Mouse (Mus musculus) spleen, adult 2 months (tissue): ENCODE results near the gene Zbtb20. TPM values are rescaled to one million over a fixed set of nuclear protein-coding genes. Genes with fewer than 3 reads are reported as not detected.

ENCODE experiments used
- DNase-seq, 2 experiments: peaks; one replicate each; pipeline versions ENCODE4 v3.0.0 to v3.0.0-alpha.2; 2012 to 2021; ENCODE audit warnings: low spot score in 2 of 2, low read depth in 1 of 2
- H3K27ac ChIP-seq: fragments of 200-500 bp; 2 replicates; pipeline ENCODE4 v1.5.1; 2012; ENCODE audit warnings: low read length, inconsistent platforms; ENCODE audit not compliant: insufficient read depth
- H3K27me3 ChIP-seq: fragments of 200-500 bp; 2 replicates; pipeline ENCODE4 v1.6.1; 2012; ENCODE audit warnings: mild to moderate bottlenecking, moderate library complexity, low read length, inconsistent platforms; ENCODE audit not compliant: control insufficient read depth, insufficient read depth
- H3K36me3 ChIP-seq: fragments of 200-500 bp; 2 replicates; pipeline ENCODE4 v1.6.1; 2012; ENCODE audit warnings: mild to moderate bottlenecking, low read length, inconsistent platforms; ENCODE audit not compliant: control insufficient read depth, insufficient read depth
- H3K4me1 ChIP-seq: fragments of 200-500 bp; 2 replicates; pipeline ENCODE4 v1.6.1; 2011; ENCODE audit warnings: inconsistent platforms; ENCODE audit not compliant: control insufficient read depth, insufficient read depth, insufficient read length
- H3K4me3 ChIP-seq: fragments of 200-500 bp; 2 replicates; pipeline ENCODE4 v1.5.1; 2011; ENCODE audit warnings: mild to moderate bottlenecking, inconsistent platforms; ENCODE audit not compliant: insufficient read depth, insufficient read length; ENCODE audit errors: extremely low read depth
- CTCF ChIP-seq: fragments of 200-500 bp; IDR thresholded peaks from 2 replicates; pipeline ENCODE4 v1.5.1; 2011; ENCODE audit warnings: mild to moderate bottlenecking, inconsistent platforms; ENCODE audit not compliant: insufficient read depth, insufficient read length, insufficient replicate concordance; ENCODE audit errors: extremely low read depth
- POLR2A ChIP-seq: fragments of 200-500 bp; IDR thresholded peaks from 2 replicates; pipeline ENCODE4 v1.6.1; 2011; ENCODE audit warnings: low read depth, low read length, inconsistent platforms
- whole genome bisulfite sequencing: fragments of 180-500 bp; shearing (Covaris S2); methylation state at CpG from one replicate; pipeline ENCODE4 v1.1.7; 2018; 5-methylcytosine and 5-hydroxymethylcytosine counted together
- polyA plus RNA-seq: library from polyadenylated mRNA; depleted of rRNA; stranded (reverse); fragments of >200 nt; gene quantifications from 2 replicates; pipeline ENCODE4 v1.2.3, GENCODE M21; 2012

Zbtb20 gene
- polyA plus RNA-seq, 1 experiment = 8.6 TPM

- TF ChIP-seq CTCF (no peak), POLR2A (no peak)
- Histone ChIP-seq H3K36me3 (no peaks in the 10 kb centered on the region), H3K27me3 (no peaks in the 10 kb centered on the region), H3K4me3 (no peak overlapping the region), H3K4me1 (peaks cover 6% of the 10 kb centered on the region), H3K27ac (no peak overlapping the region)
- no peak for DNase-seq
- 92% methylated on average over 7 of the region's 7 CpGs for WGBS
These were observed 583.1 kb downstream of the Zbtb20 start for GRCm38 (mm10) chr16:43458726-43459223.

- no peak overlapping the region for H3K4me3 ChIP-seq
- H3K36me3 ChIP-seq = no peaks in the 10 kb centered on the region
- TF ChIP-seq POLR2A (no peak), CTCF (no peak)
- H3K27me3 ChIP-seq = no peaks in the 10 kb centered on the region
- H3K4me1 ChIP-seq = 0 out of 2 replicates have a peak, but pooled peaks cover 2% of the 10 kb centered on the region
- no peak for DNase-seq
- WGBS = 72% methylated on average over 3 of the region's 3 CpGs
- H3K27ac ChIP-seq = no peak overlapping the region
These were observed 586.2 kb downstream of the Zbtb20 start for GRCm38 (mm10) chr16:43461745-43462378.

- DNase-seq = no peak
- no peak overlapping the region for H3K27ac ChIP-seq
- H3K4me1 ChIP-seq = 0 out of 2 replicates have a peak, but pooled peaks cover 2% of the 10 kb centered on the region
- no peaks in the 10 kb centered on the region for H3K36me3 ChIP-seq
- WGBS = 86% methylated on average over 11 of the region's 11 CpGs
- TF ChIP-seq CTCF (no peak), POLR2A (no peak)
- H3K4me3 ChIP-seq = no peak overlapping the region
- H3K27me3 ChIP-seq = no peaks in the 10 kb centered on the region
These were observed 587.1 kb downstream of the Zbtb20 start for GRCm38 (mm10) chr16:43462470-43463455.

GRCm38 (mm10) chr16:43463684-43464475 is 588.2 kb downstream of the Zbtb20 start:
- Histone ChIP-seq H3K4me1 (0 out of 2 replicates have a peak, but pooled peaks cover 2% of the 10 kb centered on the region), H3K4me3 (no peak overlapping the region), H3K36me3 (no peaks in the 10 kb centered on the region), H3K27ac (no peak overlapping the region), H3K27me3 (no peaks in the 10 kb centered on the region)
- DNase-seq = no peak
- TF ChIP-seq POLR2A = no peak
- TF ChIP-seq CTCF = no peak
- 84% methylated on average over 13 of the region's 13 CpGs for WGBS

- H3K36me3 ChIP-seq = no peaks in the 10 kb centered on the region
- 84% methylated on average over 10 of the region's 10 CpGs for WGBS
- TF ChIP-seq CTCF = no peak
- no peak for TF ChIP-seq POLR2A
- H3K4me1 ChIP-seq = 0 out of 2 replicates have a peak, but pooled peaks cover 2% of the 10 kb centered on the region
- DNase-seq = no peak
- H3K27ac ChIP-seq = no peak overlapping the region
- H3K27me3 ChIP-seq = no peaks in the 10 kb centered on the region
- H3K4me3 ChIP-seq = no peak overlapping the region
These were observed 588.9 kb downstream of the Zbtb20 start for GRCm38 (mm10) chr16:43464476-43465080.

- no peak overlapping the region for H3K4me3 ChIP-seq
- H3K27me3 ChIP-seq = no peaks in the 10 kb centered on the region
- H3K36me3 ChIP-seq = no peaks in the 10 kb centered on the region
- 0 out of 2 replicates have a peak, but pooled peaks cover 2% of the 10 kb centered on the region for H3K4me1 ChIP-seq
- TF ChIP-seq POLR2A (no peak), CTCF (no peak)
- WGBS = 86% methylated on average over 3 of the region's 3 CpGs
- DNase-seq = no peak
- no peak overlapping the region for H3K27ac ChIP-seq
These were observed 589.7 kb downstream of the Zbtb20 start for GRCm38 (mm10) chr16:43465368-43465839.
